Mouse (Mus musculus): Measurements from ENCODE around the gene Nr2f6. TPM values are rescaled to one million over a fixed set of nuclear protein-coding genes. Genes with fewer than 3 reads are reported as not detected.
A peak's percentile ranks its signal among the peaks of the same experiment; 100 is the strongest.

Gene Nr2f6
- total and polyA plus RNA-seq, 3 experiments = 49.7 to 335 (median 71.5) TPM

DNA sequence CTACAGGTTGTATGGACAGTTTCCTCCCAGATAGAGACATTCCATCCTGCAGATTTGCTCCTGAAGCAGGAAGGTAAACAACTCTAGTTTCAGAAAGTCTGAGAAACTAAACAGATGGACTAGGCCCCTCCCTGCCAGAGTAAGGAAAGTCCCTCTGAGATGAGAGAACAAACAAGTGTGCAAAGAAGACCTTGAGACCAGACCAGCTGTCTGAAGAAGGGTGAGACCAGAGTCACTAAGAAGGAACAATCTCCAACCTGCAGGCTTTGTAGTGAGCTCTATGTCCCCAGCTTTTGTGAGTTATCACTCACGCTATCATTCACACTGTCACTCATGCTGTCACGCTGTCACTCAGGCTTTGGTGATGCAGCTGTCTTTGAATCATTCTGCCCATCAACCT, 9.9 kb upstream of the Nr2f6 start:
- DNase-seq = peak; percentile 0

- no peak for DNase-seq
Observed at GRCm38 (mm10) chr8:71388267-71388666, 6.5 kb upstream of the Nr2f6 start.

DNA sequence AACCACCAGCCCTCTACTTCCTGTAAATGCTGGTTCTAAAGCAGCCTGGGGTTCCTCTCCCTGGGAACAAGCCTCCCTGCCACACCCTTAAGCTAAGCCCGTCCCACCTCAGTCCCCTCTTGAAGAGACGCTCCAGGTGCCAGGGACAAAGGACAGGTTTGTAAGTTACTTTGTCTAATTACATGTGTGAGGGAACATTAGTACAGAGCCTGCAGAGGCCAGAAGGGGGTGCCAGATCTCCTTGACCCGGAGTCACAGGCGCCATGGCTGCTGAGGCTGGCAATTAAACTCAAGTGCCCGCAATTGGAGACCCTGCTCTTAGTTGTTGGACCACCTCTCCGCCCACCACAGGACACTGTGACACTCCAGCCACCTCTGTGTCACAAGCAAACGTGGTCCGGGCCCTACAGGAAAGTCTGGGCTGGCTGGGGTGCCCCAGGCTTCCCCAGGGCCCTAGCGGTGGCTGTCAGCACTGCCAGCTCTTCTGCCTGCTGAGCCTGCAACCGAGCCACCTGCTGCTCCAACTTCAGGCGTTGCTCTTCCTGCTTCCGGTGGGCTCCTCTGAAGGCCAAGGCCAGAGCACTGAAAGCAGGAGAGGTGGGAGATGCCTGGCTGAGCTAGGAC, 3.6 kb upstream of the Nr2f6 start:
- no peak for DNase-seq

DNA sequence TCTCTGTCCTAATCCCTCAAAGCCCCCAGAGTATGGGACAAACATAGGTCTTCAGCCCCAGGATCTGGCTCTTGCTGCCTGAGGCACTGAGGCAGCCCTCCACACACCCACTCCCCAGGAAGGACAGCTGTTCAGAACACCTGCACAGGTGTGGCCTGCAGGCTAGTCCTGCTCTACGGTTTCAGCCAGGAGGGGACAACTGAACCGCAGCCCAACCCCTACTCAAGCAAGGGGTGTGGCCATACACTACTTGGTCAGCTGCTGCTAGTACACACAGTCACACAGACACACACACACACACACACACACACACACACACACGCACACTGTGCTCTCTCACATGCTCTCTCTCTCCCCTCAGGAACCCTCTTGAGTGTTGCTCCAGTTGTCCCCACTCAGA, 2.1 kb upstream of the Nr2f6 start:
- no peak for DNase-seq

GRCm38 (mm10) chr8:71383396-71383795, 1.6 kb upstream of the Nr2f6 start:
- DNase-seq = peak; percentile 63

GRCm38 (mm10) chr8:71381971-71382961, 506 bp upstream of the Nr2f6 start:
- DNase-seq = peak; percentile 94

DNA sequence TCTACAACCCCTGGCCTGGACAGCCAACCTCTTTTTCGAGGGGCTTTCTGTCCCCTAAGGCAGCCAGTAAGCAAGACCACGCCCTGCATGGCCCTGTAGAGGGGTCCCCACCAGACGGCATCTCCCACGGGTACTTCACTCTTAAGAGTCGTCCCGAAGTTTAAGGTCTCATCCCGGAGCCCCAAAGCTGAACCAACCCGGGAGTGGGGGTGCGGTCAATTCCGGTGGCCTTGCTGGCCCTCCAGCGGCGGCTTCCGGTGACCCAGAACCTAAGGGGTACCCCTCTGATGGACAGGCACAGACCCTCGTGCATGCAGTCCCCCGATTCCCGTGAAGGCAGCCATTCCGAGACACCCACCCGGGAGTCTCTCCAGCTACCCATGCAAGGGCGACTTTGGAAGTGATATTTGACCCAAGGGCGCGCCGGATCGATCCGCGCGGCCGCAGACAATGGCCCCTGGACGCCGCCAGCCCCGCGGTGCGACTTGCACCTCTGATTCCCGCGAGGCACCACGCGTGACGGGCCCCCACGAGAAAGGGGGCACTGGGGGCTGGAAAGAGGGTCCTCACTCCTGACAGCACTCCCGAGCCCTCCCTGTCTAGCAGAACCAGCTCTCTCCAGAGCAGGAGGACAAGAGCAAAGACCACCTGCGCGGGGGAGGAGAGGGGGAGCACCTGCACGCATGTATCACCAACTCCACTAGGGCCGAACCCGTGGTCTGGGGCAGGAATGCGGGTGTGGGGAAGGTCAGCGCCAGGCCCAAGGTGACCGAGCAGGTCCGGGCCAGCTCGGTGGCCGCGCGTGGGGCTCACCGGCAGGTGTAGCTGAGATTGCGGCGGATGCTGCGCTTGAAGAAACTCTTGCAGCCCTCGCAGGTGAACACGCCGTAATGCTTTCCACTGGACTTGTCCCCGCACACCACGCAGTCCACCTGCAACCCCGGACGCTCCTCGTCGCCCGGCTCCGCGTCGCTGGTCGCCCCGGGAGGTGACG, 1.3 kb downstream of the Nr2f6 start:
- peak; percentile 59 for DNase-seq

GRCm38 (mm10) chr8:71379512-71380075, 2.2 kb downstream of the Nr2f6 start:
- no peak for DNase-seq

GRCm38 (mm10) chr8:71379008-71379407, 2.8 kb downstream of the Nr2f6 start:
- no peak for DNase-seq

DNA sequence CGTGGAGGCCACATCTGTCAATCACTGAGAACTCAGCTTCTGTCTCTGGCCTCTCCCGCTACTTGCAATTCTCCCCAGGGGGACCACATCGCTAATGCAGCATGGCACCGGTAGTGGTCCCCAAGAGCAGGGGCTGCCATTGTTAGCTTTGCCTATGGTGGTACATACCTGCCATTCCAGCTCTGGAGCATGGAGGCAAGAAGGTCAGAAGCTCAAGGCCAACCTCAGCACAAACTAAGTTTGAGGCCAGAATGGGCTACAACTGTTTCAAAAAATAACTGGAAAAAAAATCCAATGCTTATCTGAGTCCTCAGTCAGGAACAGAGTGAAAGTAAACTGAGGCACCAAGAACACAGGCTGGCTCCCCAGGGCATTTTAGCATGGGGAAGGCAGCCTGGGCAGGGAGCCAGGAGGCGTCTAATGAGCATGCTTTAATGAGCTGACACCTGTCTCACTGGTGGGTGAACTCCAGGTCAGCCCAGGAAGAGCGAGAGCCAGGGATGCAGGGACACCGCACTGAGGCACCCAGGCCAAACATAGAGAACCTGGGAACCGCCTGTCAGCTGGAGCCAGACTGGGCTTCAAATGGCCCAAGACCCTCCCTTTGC, 5.2 kb downstream of the Nr2f6 start:
- no peak for DNase-seq

- DNase-seq = peak; percentile 88
Observed at GRCm38 (mm10) chr8:71375581-71376422, 6.0 kb downstream of the Nr2f6 start.

DNA sequence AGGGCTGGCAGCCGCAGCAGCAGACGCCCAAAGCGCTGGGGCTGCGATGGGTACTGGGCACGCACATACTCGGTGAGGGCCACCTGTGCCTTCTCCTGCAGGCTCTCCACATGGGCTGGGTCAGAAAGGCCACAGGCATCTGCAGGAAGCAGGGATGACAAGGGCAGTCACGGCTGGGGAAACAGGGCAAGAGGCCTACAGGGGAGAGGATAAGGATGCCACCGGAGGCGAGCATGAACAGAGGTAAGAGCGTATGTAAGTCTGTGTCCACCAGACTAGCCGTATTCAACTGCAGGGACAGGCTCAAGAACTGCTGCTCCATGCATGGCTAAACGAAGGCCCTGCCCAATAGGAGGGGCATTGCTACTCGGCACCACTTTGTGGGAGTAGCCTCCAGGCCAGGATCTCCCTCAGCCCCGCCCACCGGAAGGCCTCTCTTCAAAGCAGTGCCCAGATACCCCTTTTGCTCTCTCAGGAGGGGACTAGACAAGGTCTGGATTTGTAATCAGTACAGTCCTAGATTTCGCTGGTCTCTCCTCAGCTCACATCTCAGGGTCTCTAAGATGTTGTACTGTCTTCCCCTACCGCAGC, 7.0 kb downstream of the Nr2f6 start:
- DNase-seq = no peak

GRCm38 (mm10) chr8:71373000-71373399, 8.8 kb downstream of the Nr2f6 start:
- no peak for DNase-seq

DNA sequence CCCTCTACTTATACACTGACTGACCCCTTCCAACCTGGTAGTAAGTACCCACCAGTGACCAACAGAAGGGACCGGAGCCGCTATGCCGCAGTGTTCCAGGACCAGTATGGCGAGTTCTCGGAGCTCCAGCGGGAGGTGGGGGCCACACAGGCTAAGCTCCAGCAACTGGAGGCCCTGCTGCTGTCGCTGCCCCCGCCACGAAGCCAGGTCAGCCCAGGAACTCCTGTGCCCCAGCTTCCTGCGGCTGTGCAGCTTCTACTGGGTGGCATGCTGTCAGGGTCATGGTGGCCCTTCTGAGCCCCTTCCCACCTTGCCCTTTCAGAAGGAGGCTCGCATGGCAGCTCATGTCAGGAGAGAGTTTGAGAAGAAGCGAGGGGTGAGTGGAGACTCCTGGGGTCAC, 9.3 kb downstream of the Nr2f6 start:
- no peak for DNase-seq

DNA sequence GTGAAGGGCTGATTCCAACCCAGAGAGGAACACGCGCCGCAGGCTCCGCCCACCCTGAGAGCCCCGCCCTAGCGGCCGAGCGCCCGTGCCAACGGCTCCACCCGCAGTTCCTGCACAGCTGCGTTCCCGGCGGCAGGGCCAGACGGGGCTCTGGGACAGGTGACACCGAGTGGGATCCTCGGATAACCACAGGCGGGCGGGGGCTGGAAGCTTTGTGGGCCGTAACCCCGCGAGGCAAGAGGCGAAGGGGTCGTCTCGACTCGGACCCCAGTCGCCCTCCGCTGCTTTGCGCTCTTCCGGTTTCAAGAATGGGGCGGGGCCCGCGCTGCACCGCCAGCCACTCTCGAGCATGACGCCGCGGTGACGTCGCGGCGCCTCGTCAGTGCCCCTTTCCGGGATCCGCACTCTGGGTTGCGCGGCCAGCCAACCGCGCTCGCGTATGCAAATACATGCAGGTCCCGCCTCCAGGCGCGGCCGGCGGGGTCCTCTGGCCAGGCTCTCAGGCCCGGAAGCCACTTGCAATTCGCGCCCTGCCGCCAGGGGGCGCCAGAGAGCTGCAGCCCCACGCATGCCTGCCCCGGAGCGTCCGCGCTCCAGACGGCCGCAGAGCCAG, 10.4 kb downstream of the Nr2f6 start, which contains the start of gene Ocel1:
Gene Ocel1 (plus strand): TSS at position 63 of the 613 bp plus-strand sequence.
- DNase-seq = peak; percentile 99

DNA sequence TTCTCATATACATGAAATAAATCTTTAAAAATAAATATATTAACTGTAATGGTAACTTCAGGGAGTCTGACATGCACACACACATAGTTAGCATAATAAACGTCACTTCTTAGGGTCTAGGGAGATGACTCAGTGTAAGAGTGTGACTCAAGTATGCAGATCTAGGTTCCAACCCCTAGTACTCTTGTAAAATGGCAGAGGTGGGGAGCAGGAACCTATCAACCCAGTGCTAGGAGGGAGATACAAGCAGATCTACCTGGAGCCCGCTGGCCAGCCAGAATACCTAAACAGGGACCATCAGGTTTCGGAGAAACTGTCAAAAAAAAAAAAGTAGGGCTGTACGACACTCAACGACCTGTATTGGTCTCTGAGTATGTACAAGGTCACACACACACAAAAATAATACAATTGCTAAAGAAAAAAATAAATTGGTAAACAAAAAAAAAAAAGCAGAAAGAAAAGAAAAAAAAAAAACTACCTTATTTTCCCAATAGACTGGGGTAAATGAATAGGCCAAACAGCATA, 11.0 kb downstream of the Nr2f6 start:
- DNase-seq = no peak

- DNase-seq = no peak
Observed at GRCm38 (mm10) chr8:71369040-71369718, 12.6 kb downstream of the Nr2f6 start.

GRCm38 (mm10) chr8:71368366-71368765, 13.4 kb downstream of the Nr2f6 start:
- no peak for DNase-seq
